Mouse (Mus musculus) embryonic fibroblast, embryonic 13.5 days (primary cell): ENCODE measurements around the gene Slamf9.

ENCODE experiments used
- CTCF ChIP-seq: IDR thresholded peaks from 2 replicates; pipeline ENCODE4 v1.5.1; 2011; ENCODE audit warnings: mild to moderate bottlenecking, control low read depth, low read length, moderate library complexity, borderline replicate concordance; ENCODE audit not compliant: insufficient read depth
- POLR2A ChIP-seq: IDR thresholded peaks from 2 replicates; pipeline ENCODE4 v1.6.1; 2011; ENCODE audit warnings: low read depth, mild to moderate bottlenecking, control low read depth, low read length, moderate library complexity

- TF ChIP-seq POLR2A = no peak
- no peak for TF ChIP-seq CTCF
Measured at GRCm38 (mm10) chr1:172527431-172527830, 52.3 kb downstream of the Slamf9 start.
